Mouse (Mus musculus) limb, embryonic 12.5 days (tissue): ENCODE results near the gene 4930432K21Rik. TPM values are rescaled to one million over a fixed set of nuclear protein-coding genes. Genes with fewer than 3 reads are reported as not detected.

Experiments
- ATAC-seq: fragments of 200-750 bp; cut with Nextera tagmentation; 2 replicates; pipeline ENCODE4 v1.8.0; 2017; ENCODE audit warnings: low read depth, moderate TSS enrichment; ENCODE audit not compliant: insufficient number of reproducible peaks, insufficient read depth, low FRiP score, low TSS enrichment
- H3K27ac ChIP-seq: fragments of 300-500 bp; sonication (generic); 2 replicates; pipeline ENCODE4 v1.5.1; 2016; ENCODE audit warnings: mild to moderate bottlenecking, moderate library complexity
- H3K27me3 ChIP-seq: fragments of 300-500 bp; sonication (generic); 2 replicates; pipeline ENCODE4 v1.6.1; 2016; ENCODE audit warnings: mild to moderate bottlenecking, moderate library complexity
- H3K36me3 ChIP-seq: fragments of 300-500 bp; sonication (generic); 2 replicates; pipeline ENCODE4 v1.6.1; 2016; ENCODE audit warnings: mild to moderate bottlenecking, moderate library complexity
- H3K4me1 ChIP-seq: fragments of 300-500 bp; sonication (generic); replicated peaks from 2 replicates; pipeline ENCODE4 v1.6.1; 2016
- H3K4me2 ChIP-seq: fragments of 300-500 bp; sonication (generic); 2 replicates; pipeline ENCODE4 v1.6.1; 2016; ENCODE audit warnings: mild to moderate bottlenecking, moderate library complexity
- H3K4me3 ChIP-seq: fragments of 300-500 bp; sonication (generic); replicated peaks from 2 replicates; pipeline ENCODE4 v1.5.1; 2016; ENCODE audit warnings: mild to moderate bottlenecking
- H3K9ac ChIP-seq: fragments of 300-500 bp; sonication (generic); replicated peaks from 2 replicates; pipeline ENCODE4 v1.6.1; 2016; ENCODE audit warnings: mild to moderate bottlenecking, moderate library complexity
- H3K9me3 ChIP-seq: fragments of 300-500 bp; sonication (generic); 2 replicates; pipeline ENCODE4 v1.6.1; 2016; ENCODE audit warnings: mild to moderate bottlenecking, moderate library complexity
- WGBS: fragments of 180-500 bp; shearing (Covaris S2); methylation state at CpG from one replicate; pipeline ENCODE4 v1.1.7; 2016; 5-methylcytosine and 5-hydroxymethylcytosine counted together
- polyA plus RNA-seq: library from polyadenylated mRNA; unstranded; fragments of >200 nt; fragmentation: Nextera tagmentation; extraction: Ambion mirVana; gene quantifications from 2 replicates; pipeline ENCODE4 v1.2.1, GENCODE M21; 2016

The 4930432K21Rik gene
- polyA plus RNA-seq, 1 experiment from 2014 or later, result 1.6 TPM

- H3K27me3 ChIP-seq, result no peaks in the 10 kb centered on the region
- H3K4me3 ChIP-seq, result no peak overlapping the region
- no peaks in the 10 kb centered on the region for H3K36me3 ChIP-seq
- peak overlapping the region; percentile 69; the same call in 1 of the 2 replicates for H3K27ac ChIP-seq
- no peak overlapping the region for H3K9ac ChIP-seq
- no peaks in the 10 kb centered on the region for H3K9me3 ChIP-seq
- H3K4me2 ChIP-seq, result peak overlapping the region; percentile 55
- 43% methylated on average over 4 of the region's 4 CpGs for WGBS
- peaks cover 29% of the 10 kb centered on the region for H3K4me1 ChIP-seq
- no peak for ATAC-seq
Measured at GRCm38 (mm10) chr8:84193161-84193560, 45.3 kb downstream of the 4930432K21Rik start.

- no peak for ATAC-seq
- peak overlapping the region; percentile 69; the same call in 1 of the 2 replicates for H3K27ac ChIP-seq
- WGBS, result 80% methylated on average over 5 of the region's 5 CpGs
- peaks cover 33% of the 10 kb centered on the region for H3K4me1 ChIP-seq
- H3K4me3 ChIP-seq, result no peak overlapping the region
- no peaks in the 10 kb centered on the region for H3K27me3 ChIP-seq
- H3K36me3 ChIP-seq, result no peaks in the 10 kb centered on the region
- H3K9ac ChIP-seq, result no peak overlapping the region
- no peaks in the 10 kb centered on the region for H3K9me3 ChIP-seq
- H3K4me2 ChIP-seq, result 0 out of 2 replicates have a peak overlapping the region, but pooled peaks have one; percentile 55
Measured at GRCm38 (mm10) chr8:84193566-84193965, 45.7 kb downstream of the 4930432K21Rik start.

GRCm38 (mm10) chr8:84194224-84194743, 46.5 kb downstream of the 4930432K21Rik start:
- no peak for ATAC-seq
- Histone ChIP-seq H3K36me3 (no peaks in the 10 kb centered on the region), H3K4me1 (peaks cover 40% of the 10 kb centered on the region), H3K9me3 (no peaks in the 10 kb centered on the region), H3K27me3 (no peaks in the 10 kb centered on the region), H3K9ac (no peak overlapping the region), H3K4me2 (no peak overlapping the region), H3K27ac (no peak overlapping the region), H3K4me3 (no peak overlapping the region)
- 59% methylated on average over 3 of the region's 3 CpGs for whole genome bisulfite sequencing

GRCm38 (mm10) chr8:84197141-84197921, 49.5 kb downstream of the 4930432K21Rik start:
- peak overlapping the region; percentile 71 for H3K4me2 ChIP-seq
- H3K9me3 ChIP-seq, result no peaks in the 10 kb centered on the region
- H3K27ac ChIP-seq, result peak overlapping the region; percentile 99
- no peaks in the 10 kb centered on the region for H3K36me3 ChIP-seq
- peak overlapping the region; percentile 54 for H3K4me3 ChIP-seq
- peak; percentile 33 for ATAC-seq
- peaks cover 56% of the 10 kb centered on the region for H3K4me1 ChIP-seq
- peak overlapping the region; percentile 74 for H3K9ac ChIP-seq
- H3K27me3 ChIP-seq, result no peaks in the 10 kb centered on the region
- 1% methylated on average over 43 of the region's 43 CpGs for WGBS

- Histone ChIP-seq H3K27me3 (no peaks in the 10 kb centered on the region), H3K4me3 (peak overlapping the region; percentile 54), H3K4me1 (peaks cover 56% of the 10 kb centered on the region), H3K27ac (peak overlapping the region; percentile 99), H3K4me2 (peak overlapping the region; percentile 71), H3K36me3 (no peaks in the 10 kb centered on the region), H3K9ac (peak overlapping the region; percentile 74), H3K9me3 (no peaks in the 10 kb centered on the region)
- WGBS, result 2% methylated on average over 30 of the region's 30 CpGs
- peak; percentile 66 for ATAC-seq
Measured at GRCm38 (mm10) chr8:84197922-84198774, 50.3 kb downstream of the 4930432K21Rik start.

GRCm38 (mm10) chr8:84198871-84199270, 51.0 kb downstream of the 4930432K21Rik start:
- Histone ChIP-seq H3K27ac (peak overlapping the region; percentile 99), H3K36me3 (no peaks in the 10 kb centered on the region), H3K9me3 (no peaks in the 10 kb centered on the region), H3K9ac (peak overlapping the region; percentile 74; the same call in 1 of the 2 replicates), H3K4me2 (peak overlapping the region; percentile 97), H3K27me3 (no peaks in the 10 kb centered on the region), H3K4me3 (peak overlapping the region; percentile 54; the same call in 1 of the 2 replicates), H3K4me1 (peaks cover 57% of the 10 kb centered on the region)
- 22% methylated on average over 4 of the region's 4 CpGs for WGBS
- ATAC-seq, result no peak

GRCm38 (mm10) chr8:84199348-84200125, 51.7 kb downstream of the 4930432K21Rik start:
- Histone ChIP-seq H3K27me3 (no peaks in the 10 kb centered on the region), H3K9ac (peak overlapping the region; percentile 81; the same call in 1 of the 2 replicates), H3K4me3 (peak overlapping the region; percentile 63), H3K36me3 (peaks cover under 1% of the 10 kb centered on the region; the same call in 1 of the 2 replicates), H3K27ac (peak overlapping the region; percentile 99), H3K4me1 (peaks cover 61% of the 10 kb centered on the region), H3K9me3 (no peaks in the 10 kb centered on the region), H3K4me2 (peak overlapping the region; percentile 97)
- whole genome bisulfite sequencing, result 41% methylated on average over 11 of the region's 11 CpGs
- ATAC-seq, result no peak

GRCm38 (mm10) chr8:84200126-84200555, 52.3 kb downstream of the 4930432K21Rik start:
- Histone ChIP-seq H3K9ac (peak overlapping the region; percentile 81), H3K4me3 (peak overlapping the region; percentile 63), H3K4me2 (peak overlapping the region; percentile 97), H3K9me3 (no peaks in the 10 kb centered on the region), H3K36me3 (peaks cover 6% of the 10 kb centered on the region), H3K27ac (peak overlapping the region; percentile 99), H3K4me1 (peaks cover 61% of the 10 kb centered on the region), H3K27me3 (no peaks in the 10 kb centered on the region)
- ATAC-seq, result no peak
- WGBS, result 23% methylated on average over 8 of the region's 8 CpGs

- peak overlapping the region; percentile 81 for H3K9ac ChIP-seq
- no peaks in the 10 kb centered on the region for H3K9me3 ChIP-seq
- H3K4me2 ChIP-seq, result peak overlapping the region; percentile 97
- peak overlapping the region; percentile 63 for H3K4me3 ChIP-seq
- peak overlapping the region; percentile 99 for H3K27ac ChIP-seq
- no peaks in the 10 kb centered on the region for H3K27me3 ChIP-seq
- H3K4me1 ChIP-seq, result peaks cover 61% of the 10 kb centered on the region
- ATAC-seq, result peak; percentile 7; the same call in 1 of the 2 replicates
- peaks cover 14% of the 10 kb centered on the region for H3K36me3 ChIP-seq
- 3% methylated on average over 60 of the region's 70 CpGs for WGBS
Measured at GRCm38 (mm10) chr8:84200652-84201544, 53.1 kb downstream of the 4930432K21Rik start.
